ENCODE assay signal across 19 mouse cellular contexts in genomic region chr14:122176263-122176798, GRCm38 (mm10).
"Had no signal": no experiment of that assay in that cellular context is flagged by ENCODE, and none has a peak within 500 bp of the region (broad histone marks: within the 10 kb centered on the region; RNA-seq: fewer than 3 reads in every experiment).

No protein-coding gene starts in this region.

- H3K4me3 ChIP-seq: intestine, embryonic 15.5 days; kidney, embryonic 15.5 days; left cerebral cortex, adult 2 months; myocyte; neural tube, embryonic 13.5 days; stomach, embryonic 15.5 days had no signal

- H3K27ac ChIP-seq: intestine, embryonic 15.5 days; kidney, embryonic 15.5 days; left cerebral cortex, adult 2 months; liver, embryonic 14.5 days; macrophage; neural tube, embryonic 13.5 days; stomach, embryonic 15.5 days had no signal

- H3K4me1 ChIP-seq: neural tube, embryonic 13.5 days had no signal

- H3K27me3 ChIP-seq: intestine, embryonic 15.5 days; stomach, embryonic 15.5 days had no signal

- H3K9me3 ChIP-seq: intestine, embryonic 15.5 days; kidney, embryonic 15.5 days; neural tube, embryonic 13.5 days; stomach, embryonic 15.5 days had no signal

- H3K36me3 ChIP-seq: intestine, embryonic 15.5 days; kidney, embryonic 15.5 days; neural tube, embryonic 13.5 days; stomach, embryonic 15.5 days had no signal

- H3K4me2 ChIP-seq: intestine, embryonic 15.5 days; kidney, embryonic 15.5 days; lung, embryonic 14.5 days; neural tube, embryonic 13.5 days; stomach, embryonic 15.5 days had no signal

- H3K9ac ChIP-seq: intestine, embryonic 15.5 days; kidney, embryonic 15.5 days; liver, embryonic 14.5 days; liver, postnatal 0 days; lung, embryonic 14.5 days; neural tube, embryonic 13.5 days; stomach, embryonic 15.5 days had no signal

- ATAC-seq: intestine, embryonic 15.5 days; liver, postnatal 0 days; lung, postnatal 0 days had no signal

- DNase-seq: kidney, adult 11 months; kidney, adult 8-10 months; kidney, postnatal 10 days; kidney, postnatal 36 days; layer of hippocampus, postnatal 36 days; liver, postnatal 0 days; lung, embryonic 14.5 days; right cerebral cortex, postnatal 25 days; spleen, adult 18-20 months; thymus, postnatal 25 days had no signal
